Mouse (Mus musculus): ENCODE measurements at regions not wholly inside any gene's neighbourhood (a gene's known extent, or its start where the extent isn't known, plus 50 kb on each side); places are given as distances from the start of the nearest gene placed in this dataset.

DNA sequence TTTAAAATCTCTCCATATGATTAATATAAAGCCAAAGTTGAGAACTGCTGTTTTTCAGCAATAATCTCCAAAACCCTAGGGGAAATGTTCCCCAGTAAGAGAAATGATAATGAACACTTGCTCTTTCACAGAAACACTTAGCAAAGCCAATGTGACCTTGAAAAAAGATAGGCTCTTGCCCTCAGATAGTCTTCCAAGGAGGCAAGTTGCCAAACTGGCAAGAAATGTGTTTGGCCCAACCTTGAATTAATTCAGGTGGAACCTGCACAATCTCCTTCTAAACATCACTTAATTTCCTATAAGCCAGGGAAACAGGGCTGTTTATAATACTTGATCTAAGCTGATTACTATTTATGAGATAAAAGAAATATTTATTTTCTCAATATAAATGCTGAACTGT is 244.0 kb upstream of the Gnaz start:
- no peak for DNase-seq (ENCODE audit: low read depth, low spot score)

DNA sequence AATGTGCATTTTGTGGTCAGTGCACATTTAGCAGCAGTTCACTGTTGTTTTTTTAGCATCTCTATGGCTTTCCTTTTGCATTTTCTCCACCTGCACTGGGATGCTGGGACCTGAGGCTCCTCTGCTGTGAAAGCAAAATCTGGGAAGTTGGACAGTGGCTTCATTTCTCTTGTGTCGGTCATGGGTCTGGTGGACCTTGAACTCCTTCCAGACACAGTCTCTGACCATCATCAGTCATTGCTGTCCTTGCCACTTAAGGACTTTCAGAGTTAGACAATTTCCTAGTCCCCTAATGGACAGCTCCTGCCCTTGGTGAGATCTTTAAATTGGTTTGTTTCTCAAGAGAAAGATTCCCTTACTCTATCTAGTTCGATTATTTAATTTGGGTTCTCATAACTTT is 217.5 kb upstream of the Gnaz start:
- no peak for DNase-seq (ENCODE audit: low read depth, low spot score)

- DNase-seq (ENCODE audit: low read depth, low spot score): peak; percentile 46
Observed at GRCm38 (mm10) chr10:74750879-74751278, 216.1 kb upstream of the Gnaz start.

GRCm38 (mm10) chr10:74760734-74761133 is 206.2 kb upstream of the Gnaz start:
- DNase-seq (ENCODE audit: low read depth, low spot score): no peak

- DNase-seq (ENCODE audit: low read depth, low spot score): no peak
Observed at GRCm38 (mm10) chr10:74789245-74789644, 177.7 kb upstream of the Gnaz start.

GRCm38 (mm10) chr10:74789987-74790386 is 177.0 kb upstream of the Gnaz start:
- DNase-seq (ENCODE audit: low read depth, low spot score): no peak

GRCm38 (mm10) chr10:74823395-74823794 is 143.6 kb upstream of the Gnaz start:
- no peak for DNase-seq (ENCODE audit: low read depth, low spot score)

- DNase-seq (ENCODE audit: low read depth, low spot score): no peak
Observed at GRCm38 (mm10) chr10:74834359-74834758, 132.6 kb upstream of the Gnaz start.

DNA sequence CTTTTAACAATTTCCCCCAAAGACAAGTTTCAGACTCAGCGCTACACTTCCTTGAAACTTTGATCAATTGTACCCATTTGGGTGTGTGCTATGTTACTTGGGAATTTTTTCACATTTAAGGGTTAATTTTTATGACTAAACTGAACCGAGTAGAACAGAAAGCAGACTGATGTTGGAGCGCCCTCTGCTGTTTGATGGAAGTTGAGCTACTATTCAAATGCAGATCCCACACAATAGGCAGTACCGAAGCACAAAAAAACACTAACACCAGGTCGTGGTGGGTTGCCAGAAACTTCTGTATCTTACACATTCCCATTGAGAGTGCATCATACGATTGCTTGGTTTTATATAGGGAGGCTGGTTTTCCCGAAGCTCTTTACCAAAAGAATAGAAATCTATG is 118.6 kb upstream of the Gnaz start:
- DNase-seq (ENCODE audit: low read depth, low spot score): peak; percentile 81

- DNase-seq (ENCODE audit: low read depth, low spot score): no peak
Observed at GRCm38 (mm10) chr10:74854991-74855664, 111.8 kb upstream of the Gnaz start.

All from R1 (cell line).